Mouse (Mus musculus) left cerebral cortex, adult 2 months (tissue): ENCODE results near the gene Klrg1. TPM values are rescaled to one million over a fixed set of nuclear protein-coding genes. Genes with fewer than 3 reads are reported as not detected.
A peak's percentile ranks its signal among the peaks of the same experiment; 100 is the strongest.

ENCODE experiments used
- DNase-seq, 2 experiments: peaks; one replicate each; pipeline ENCODE4 v3.0.0; 2021 to 2022; ENCODE audit warnings: low spot score in 2 of 2, mixed read lengths in 1 of 2; ENCODE audit errors: extremely low spot score in 1 of 2
- H3K27ac ChIP-seq: fragments of 200-600 bp; 2 replicates; pipeline ENCODE4 v1.8.1; 2022
- H3K4me3 ChIP-seq: fragments of 200-600 bp; 2 replicates; pipeline ENCODE4 v1.8.1; 2022
- CTCF ChIP-seq: fragments of 200-600 bp; IDR thresholded peaks from 2 replicates; pipeline ENCODE4 v1.8.1; 2022; ENCODE audit warnings: antibody characterized with exemption, mild to moderate bottlenecking, moderate library complexity
- intact Hi-C: fragments of 180-260 bp; cut with DNase I; formaldehyde crosslinking; loops from one replicate; pipeline ENCODE4 v1.15.1; 2025
- total RNA-seq, 2 experiments: library from RNA; stranded (reverse); gene quantifications; 2 replicates each; pipeline ENCODE4 v1.2.3; 2021

Klrg1 gene
- total RNA-seq, 2 experiments from 2014 or later = not detected

- DNase-seq = no peak
- intact Hi-C loops = no loop called here
- no peak for TF ChIP-seq CTCF
These were observed 8.6 kb upstream of the Klrg1 start for GRCm38 (mm10) chr6:122291264-122291663.

GRCm38 (mm10) chr6:122290253-122290652 lies 7.6 kb upstream of the Klrg1 start:
- Histone ChIP-seq H3K27ac (no peak overlapping the region), H3K4me3 (no peak overlapping the region)
- DNase-seq = no peak
- intact Hi-C loops = no loop called here
- no peak for TF ChIP-seq CTCF

More at GRCm38 (mm10) chr6:122291264-122291663, 8.6 kb upstream of the Klrg1 start:
- no peak overlapping the region for H3K27ac ChIP-seq
- no peak overlapping the region for H3K4me3 ChIP-seq

- H3K4me3 ChIP-seq = no peak overlapping the region
- no peak for TF ChIP-seq CTCF
- intact Hi-C loops = no loop called here
- DNase-seq = no peak
- no peak overlapping the region for H3K27ac ChIP-seq
These were observed 6.6 kb upstream of the Klrg1 start for GRCm38 (mm10) chr6:122289313-122289712.

GRCm38 (mm10) chr6:122288263-122288662 lies 5.6 kb upstream of the Klrg1 start:
- Histone ChIP-seq H3K27ac (no peak overlapping the region), H3K4me3 (no peak overlapping the region)
- DNase-seq = no peak
- intact Hi-C loops = no loop called here
- peak; percentile 46 for TF ChIP-seq CTCF

GRCm38 (mm10) chr6:122284823-122285222 lies 2.1 kb upstream of the Klrg1 start:
- Histone ChIP-seq H3K27ac (no peak overlapping the region), H3K4me3 (no peak overlapping the region)
- intact Hi-C loops = no loop called here
- no peak for DNase-seq
- no peak for TF ChIP-seq CTCF

GRCm38 (mm10) chr6:122284304-122284703 lies 1.6 kb upstream of the Klrg1 start:
- no peak for DNase-seq
- intact Hi-C loops = no loop called here
- Histone ChIP-seq H3K4me3 (no peak overlapping the region), H3K27ac (no peak overlapping the region)
- TF ChIP-seq CTCF = no peak

DNA sequence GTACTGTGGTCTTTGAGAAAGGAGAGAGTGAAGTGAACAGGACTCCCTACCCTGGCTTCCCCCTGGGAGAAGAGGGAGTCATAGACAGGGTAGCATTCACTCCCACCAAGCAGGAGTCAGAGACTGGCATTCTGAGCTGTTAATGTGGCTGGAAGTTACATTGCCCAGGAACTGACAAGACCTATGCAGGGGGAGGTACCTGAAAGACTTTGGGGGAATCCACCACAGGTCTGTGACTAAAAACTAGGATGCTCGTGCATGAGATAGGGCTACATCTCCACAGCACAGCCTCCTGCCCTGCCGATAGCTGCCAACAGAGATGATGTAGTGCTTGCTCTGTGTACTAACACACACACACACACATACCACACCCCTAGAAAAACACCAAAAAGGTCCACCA lies 747 bp upstream of the Klrg1 start:
- DNase-seq = no peak
- intact Hi-C loops = no loop called here
- Histone ChIP-seq H3K27ac (no peak overlapping the region), H3K4me3 (no peak overlapping the region)
- TF ChIP-seq CTCF = no peak

DNA sequence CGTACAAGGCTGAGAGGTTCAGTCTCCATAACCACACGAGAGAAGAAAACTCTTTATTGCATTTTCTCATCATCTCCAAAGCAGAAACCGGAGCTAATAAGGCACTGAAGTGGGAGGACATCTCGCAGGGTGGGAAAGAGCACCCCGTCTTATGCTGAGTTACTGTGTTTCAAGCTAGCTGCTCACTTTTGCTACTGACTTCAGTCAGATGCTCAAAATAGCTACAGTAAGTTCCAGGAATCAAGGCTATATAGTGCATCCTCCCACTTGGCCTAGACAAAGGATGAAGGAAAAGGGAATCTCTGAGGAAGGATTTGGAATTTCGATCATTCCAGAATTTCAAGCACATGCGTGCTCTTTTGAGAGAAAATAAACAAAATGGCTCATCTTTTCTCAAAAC lies 6.1 kb downstream of the Klrg1 start:
- intact Hi-C loops = no loop called here
- no peak for DNase-seq
- no peak for TF ChIP-seq CTCF
- Histone ChIP-seq H3K4me3 (no peak overlapping the region), H3K27ac (no peak overlapping the region)

DNA sequence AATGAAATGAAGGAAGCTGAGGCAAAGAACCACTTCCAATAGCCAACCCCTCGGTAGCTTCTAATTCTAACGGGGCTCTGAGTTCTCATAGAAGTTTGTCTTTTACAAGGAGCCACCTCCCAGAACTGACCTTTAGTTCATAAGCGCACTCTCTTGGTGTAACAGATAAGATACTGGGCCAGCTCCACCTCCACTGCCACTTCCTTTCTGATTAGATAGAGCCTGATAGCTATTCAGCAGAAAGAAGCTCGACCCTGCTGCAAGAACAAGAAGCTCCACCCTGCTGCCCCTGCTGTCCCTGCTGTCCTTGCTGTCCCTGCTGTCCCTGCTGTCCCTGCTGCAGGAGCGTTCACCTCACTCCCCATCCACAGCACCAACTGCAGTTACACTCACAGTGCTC lies 8.1 kb downstream of the Klrg1 start:
- intact Hi-C loops = no loop called here
- Histone ChIP-seq H3K4me3 (no peak overlapping the region), H3K27ac (no peak overlapping the region)
- TF ChIP-seq CTCF = no peak
- DNase-seq = no peak

- intact Hi-C loops = no loop called here
- no peak for TF ChIP-seq CTCF
- H3K27ac ChIP-seq = no peak overlapping the region
- H3K4me3 ChIP-seq = no peak overlapping the region
- DNase-seq = no peak
These were observed 12.5 kb downstream of the Klrg1 start for GRCm38 (mm10) chr6:122270152-122270551.

GRCm38 (mm10) chr6:122269170-122269569 lies 13.5 kb downstream of the Klrg1 start:
- intact Hi-C loops = no loop called here
- H3K27ac ChIP-seq = no peak overlapping the region
- TF ChIP-seq CTCF = no peak
- H3K4me3 ChIP-seq = no peak overlapping the region
- no peak for DNase-seq

GRCm38 (mm10) chr6:122268561-122268960 lies 14.1 kb downstream of the Klrg1 start:
- no peak overlapping the region for H3K4me3 ChIP-seq
- intact Hi-C loops = no loop called here
- no peak for TF ChIP-seq CTCF
- no peak overlapping the region for H3K27ac ChIP-seq
- peak in 1 of 2 experiments; percentile 43 for DNase-seq

GRCm38 (mm10) chr6:122262543-122262942 lies 20.1 kb downstream of the Klrg1 start:
- Histone ChIP-seq H3K4me3 (no peak overlapping the region), H3K27ac (no peak overlapping the region)
- no peak for TF ChIP-seq CTCF
- intact Hi-C loops = no loop called here
- no peak for DNase-seq

GRCm38 (mm10) chr6:122252146-122252545 lies 30.5 kb downstream of the Klrg1 start:
- no peak for DNase-seq
- intact Hi-C loops = no loop called here
- Histone ChIP-seq H3K4me3 (no peak overlapping the region), H3K27ac (no peak overlapping the region)
- peak; percentile 55 for TF ChIP-seq CTCF
